Mouse (Mus musculus) bone marrow, adult 2 months (tissue): Measurements from ENCODE around the gene Mrrf.

Experiments
- CTCF ChIP-seq: fragments of 200-500 bp; IDR thresholded peaks from 2 replicates; pipeline ENCODE4 v1.5.1; 2011; ENCODE audit warnings: low read length, control low read depth; ENCODE audit not compliant: control insufficient read depth, insufficient read depth
- POLR2A ChIP-seq: fragments of 200-500 bp; IDR thresholded peaks from 2 replicates; pipeline ENCODE4 v1.6.1; 2011; ENCODE audit warnings: low read depth, mild to moderate bottlenecking, control low read depth, low read length, borderline replicate concordance; ENCODE audit not compliant: control insufficient read depth

DNA sequence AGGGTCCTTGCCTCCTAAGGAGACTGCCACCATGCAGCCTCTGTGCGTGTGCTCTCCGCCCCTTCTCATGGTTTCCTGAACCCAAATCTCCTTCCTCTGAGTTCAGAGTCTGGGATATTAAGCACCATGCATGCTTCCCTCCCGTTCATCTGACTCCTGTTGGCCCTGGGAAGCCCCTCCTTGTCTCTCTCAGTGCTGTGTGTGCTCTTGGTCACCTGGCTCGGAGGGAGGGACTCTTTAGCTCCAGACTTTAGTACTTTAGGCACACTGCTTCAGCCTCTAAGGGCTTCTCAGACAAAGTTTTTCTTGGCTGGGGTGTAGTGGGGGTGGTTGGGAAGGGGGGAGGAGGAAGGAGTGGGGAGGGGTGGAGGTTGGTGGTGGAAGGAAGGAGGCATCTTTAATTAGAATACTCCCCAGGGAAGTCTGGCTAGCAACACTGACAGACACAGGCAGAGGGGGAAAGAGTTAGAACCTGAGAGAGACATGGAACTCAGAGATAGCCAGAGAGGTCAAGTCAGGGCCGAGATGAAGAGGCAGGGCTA, 81.6 kb downstream of the Mrrf start:
- no peak for TF ChIP-seq CTCF
- no peak for TF ChIP-seq POLR2A
